Mouse (Mus musculus): ENCODE data around the gene 4930544D05Rik. TPM values are rescaled to one million over a fixed set of nuclear protein-coding genes. Genes with fewer than 3 reads are reported as not detected.

Gene 4930544D05Rik
- polyA plus RNA-seq, 1 experiment from 2014 or later, result not detected

- no peak for ATAC-seq (replicated peaks)
- peaks cover 59% of the 10 kb centered on the region for H3K36me3 ChIP-seq (replicated peaks)
Measured at GRCm38 (mm10) chr11:70606717-70607116, 8.9 kb upstream of the 4930544D05Rik start.

GRCm38 (mm10) chr11:70607611-70608010 is 8.0 kb upstream of the 4930544D05Rik start:
- H3K27ac ChIP-seq, result no peak overlapping the region
- no peaks in the 10 kb centered on the region for H3K27me3 ChIP-seq (replicated peaks)
- H3K36me3 ChIP-seq (replicated peaks), result peaks cover 62% of the 10 kb centered on the region
- H3K9me3 ChIP-seq, result no peaks in the 10 kb centered on the region
- H3K4me1 ChIP-seq, result no peaks in the 10 kb centered on the region
- no peak overlapping the region for H3K4me2 ChIP-seq
- no peak for ATAC-seq (replicated peaks)
- H3K9ac ChIP-seq, result no peak overlapping the region
- 94% methylated on average over 9 of the region's 9 CpGs for WGBS
- H3K4me3 ChIP-seq, result no peak overlapping the region

More at GRCm38 (mm10) chr11:70606717-70607116, 8.9 kb upstream of the 4930544D05Rik start:
- H3K27ac ChIP-seq, result no peak overlapping the region
- H3K9ac ChIP-seq, result no peak overlapping the region
- H3K4me1 ChIP-seq, result no peaks in the 10 kb centered on the region
- no peak overlapping the region for H3K4me3 ChIP-seq
- no peaks in the 10 kb centered on the region for H3K9me3 ChIP-seq
- WGBS, result 79% methylated on average over 12 of the region's 12 CpGs
- no peaks in the 10 kb centered on the region for H3K27me3 ChIP-seq (replicated peaks)
- H3K4me2 ChIP-seq, result no peak overlapping the region

GRCm38 (mm10) chr11:70608381-70609066 is 7.1 kb upstream of the 4930544D05Rik start:
- no peak overlapping the region for H3K9ac ChIP-seq
- no peaks in the 10 kb centered on the region for H3K4me1 ChIP-seq
- 89% methylated on average over 26 of the region's 26 CpGs for WGBS
- no peak overlapping the region for H3K4me2 ChIP-seq
- no peaks in the 10 kb centered on the region for H3K27me3 ChIP-seq (replicated peaks)
- H3K9me3 ChIP-seq, result no peaks in the 10 kb centered on the region
- H3K27ac ChIP-seq, result no peak overlapping the region
- ATAC-seq (replicated peaks), result no peak
- peaks cover 67% of the 10 kb centered on the region for H3K36me3 ChIP-seq (replicated peaks)
- no peak overlapping the region for H3K4me3 ChIP-seq

DNA sequence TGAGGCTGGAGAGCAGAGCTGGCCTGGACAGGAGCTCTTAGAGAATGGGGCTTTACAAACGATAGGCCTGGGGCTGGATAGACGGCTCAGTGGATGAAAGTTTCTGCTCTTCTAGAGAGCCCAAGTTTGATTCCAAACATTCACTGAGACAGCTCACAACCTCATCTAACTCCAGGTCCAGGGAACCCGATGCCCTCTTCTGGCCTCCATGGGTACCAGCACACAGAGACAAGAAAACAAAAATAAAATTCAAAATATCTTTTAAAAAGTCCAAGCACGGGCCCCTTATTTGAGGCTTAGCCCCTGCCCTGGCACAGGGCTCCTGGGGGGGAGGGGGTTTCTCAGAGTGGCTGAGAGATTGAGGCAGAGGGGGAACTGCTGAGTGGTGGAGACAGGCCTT is 4.9 kb upstream of the 4930544D05Rik start:
- H3K4me1 ChIP-seq, result peaks cover 11% of the 10 kb centered on the region
- H3K9ac ChIP-seq, result no peak overlapping the region
- no peak for ATAC-seq (replicated peaks)

GRCm38 (mm10) chr11:70612505-70612904 is 3.1 kb upstream of the 4930544D05Rik start:
- H3K9ac ChIP-seq, result no peak overlapping the region
- whole genome bisulfite sequencing, result 70% methylated on average over 7 of the region's 7 CpGs
- H3K4me1 ChIP-seq, result peaks cover 11% of the 10 kb centered on the region
- H3K27ac ChIP-seq, result no peak overlapping the region
- peaks cover 41% of the 10 kb centered on the region for H3K36me3 ChIP-seq (replicated peaks)
- peaks cover 8% of the 10 kb centered on the region; the same call in 1 of the 2 replicates for H3K27me3 ChIP-seq (replicated peaks)
- no peaks in the 10 kb centered on the region for H3K9me3 ChIP-seq
- H3K4me3 ChIP-seq, result no peak overlapping the region
- no peak overlapping the region for H3K4me2 ChIP-seq
- no peak for ATAC-seq (replicated peaks)

More for the DNA sequence above, 4.9 kb upstream of the 4930544D05Rik start:
- WGBS, result 86% methylated on average over 4 of the region's 4 CpGs
- H3K27me3 ChIP-seq (replicated peaks), result 0 out of 2 replicates have a peak, but pooled peaks cover 3% of the 10 kb centered on the region
- H3K36me3 ChIP-seq (replicated peaks), result peaks cover 51% of the 10 kb centered on the region
- H3K4me3 ChIP-seq, result no peak overlapping the region
- H3K27ac ChIP-seq, result no peak overlapping the region
- H3K9me3 ChIP-seq, result no peaks in the 10 kb centered on the region
- H3K4me2 ChIP-seq, result no peak overlapping the region

DNA sequence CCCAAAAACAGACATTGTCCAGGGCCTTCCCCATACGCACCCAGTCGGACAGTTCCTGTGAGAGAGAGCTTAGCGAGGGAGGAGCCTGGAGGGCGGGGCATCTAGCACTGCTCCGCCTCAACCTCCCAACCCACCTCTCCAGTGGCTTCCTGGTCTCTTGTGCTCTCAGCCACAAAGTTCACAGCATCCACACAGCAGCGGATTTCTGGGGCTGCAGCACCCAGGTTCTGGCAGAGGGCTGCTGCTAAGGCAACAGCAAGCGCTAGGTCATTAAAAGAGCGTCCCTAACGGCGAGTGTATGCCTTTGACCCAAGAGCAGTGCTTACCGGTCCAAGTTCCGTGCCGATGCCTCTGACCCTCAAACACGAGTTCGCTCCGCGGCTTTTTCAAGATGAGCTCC is 574 bp upstream of the 4930544D05Rik start:
- H3K9ac ChIP-seq, result no peak overlapping the region
- peaks cover 8% of the 10 kb centered on the region; the same call in 1 of the 2 replicates for H3K27me3 ChIP-seq (replicated peaks)
- no peaks in the 10 kb centered on the region for H3K9me3 ChIP-seq
- H3K4me1 ChIP-seq, result peaks cover 11% of the 10 kb centered on the region
- no peak overlapping the region for H3K27ac ChIP-seq
- H3K4me2 ChIP-seq, result peak overlapping the region; percentile 45
- no peak; the same call in 1 of the 2 replicates for ATAC-seq (replicated peaks)
- peak overlapping the region; percentile 17; the same call in 1 of the 2 replicates for H3K4me3 ChIP-seq
- WGBS, result 4% methylated on average over 17 of the region's 17 CpGs
- peaks cover 19% of the 10 kb centered on the region for H3K36me3 ChIP-seq (replicated peaks)

DNA sequence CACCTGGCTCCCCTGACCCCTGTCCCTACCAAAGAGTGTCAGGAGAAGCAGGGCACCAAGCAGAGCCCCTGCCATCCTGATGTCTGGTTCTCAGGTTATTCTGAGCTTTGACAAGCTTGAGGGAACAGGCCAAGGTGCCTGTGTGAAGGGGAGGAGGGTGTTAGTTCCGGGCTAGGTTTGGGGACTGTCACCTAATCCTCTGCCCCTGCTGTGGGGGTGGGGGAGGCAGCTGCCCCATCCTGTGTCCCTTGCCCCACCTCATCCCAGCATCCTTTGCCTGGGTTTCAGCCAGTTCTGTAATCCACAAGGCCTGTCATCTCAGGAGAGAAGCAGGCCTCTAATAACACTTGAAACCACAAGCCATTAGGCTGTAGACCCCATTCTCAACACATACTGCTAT is 3.5 kb downstream of the 4930544D05Rik start, which contains the start of gene Chrne:
Chrne (minus strand) TSS at position 116 of the 400 bp plus-strand sequence.
- H3K9ac ChIP-seq, result no peak within 1 kb of the TSS

DNA sequence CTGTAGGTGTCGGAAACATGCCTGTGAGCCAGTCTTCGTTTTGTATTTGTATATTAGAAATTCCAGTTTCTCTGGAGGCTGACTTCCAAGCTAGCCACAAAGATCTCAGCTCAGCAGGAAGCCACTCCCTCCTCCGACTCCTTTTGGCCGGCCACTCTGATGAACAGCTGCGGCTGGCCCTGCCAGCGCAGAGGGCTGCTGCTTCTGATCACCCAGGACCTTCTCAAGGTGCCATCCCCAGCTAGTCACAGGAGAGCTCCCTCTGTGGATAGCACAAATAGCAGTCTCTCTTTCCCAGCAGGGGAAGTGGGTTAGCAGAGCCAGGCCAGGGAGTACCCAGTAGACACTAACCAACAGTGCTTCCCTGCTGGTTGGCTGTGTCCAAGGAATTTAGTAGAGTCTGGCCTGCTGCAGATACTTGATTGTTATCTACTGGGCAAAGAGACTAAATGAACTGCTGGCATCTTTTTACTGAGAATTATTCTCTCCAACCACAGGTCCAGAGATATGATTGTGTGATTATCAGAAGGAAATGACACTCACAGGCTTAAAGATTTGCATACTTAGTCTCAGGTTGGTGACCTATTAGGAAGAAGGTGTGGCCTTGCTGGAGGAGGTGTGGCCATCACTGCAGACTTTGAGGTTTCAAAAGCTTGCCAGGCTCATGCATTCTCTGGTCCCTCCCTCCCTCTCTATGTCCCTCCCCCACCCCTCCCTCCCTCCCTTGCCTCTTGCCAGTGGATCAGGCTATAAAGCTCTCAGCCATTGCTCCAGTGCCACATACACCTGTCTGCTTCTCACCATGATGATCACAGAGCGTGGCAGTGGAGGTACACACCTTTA is 6.5 kb downstream of the 4930544D05Rik start:
- WGBS, result 44% methylated on average over 7 of the region's 7 CpGs
- no peak overlapping the region for H3K9ac ChIP-seq

More for the DNA sequence above, 3.5 kb downstream of the 4930544D05Rik start, which contains the start of gene Chrne:
- no peak within 1 kb of the TSS for H3K27ac ChIP-seq
- peaks cover 8% of the 10 kb centered on the region; the same call in 1 of the 2 replicates for H3K27me3 ChIP-seq (replicated peaks)
- H3K4me3 ChIP-seq, result no peak within 1 kb of the TSS
- ATAC-seq (replicated peaks), result no peak
- H3K4me2 ChIP-seq, result no peak within 1 kb of the TSS
- WGBS, result 60% methylated on average over 1 of the region's 1 CpGs
- no peaks in the 10 kb centered on the region for H3K9me3 ChIP-seq
- no peaks in the 10 kb centered on the region for H3K36me3 ChIP-seq (replicated peaks)
- peaks cover 11% of the 10 kb centered on the region for H3K4me1 ChIP-seq

DNA sequence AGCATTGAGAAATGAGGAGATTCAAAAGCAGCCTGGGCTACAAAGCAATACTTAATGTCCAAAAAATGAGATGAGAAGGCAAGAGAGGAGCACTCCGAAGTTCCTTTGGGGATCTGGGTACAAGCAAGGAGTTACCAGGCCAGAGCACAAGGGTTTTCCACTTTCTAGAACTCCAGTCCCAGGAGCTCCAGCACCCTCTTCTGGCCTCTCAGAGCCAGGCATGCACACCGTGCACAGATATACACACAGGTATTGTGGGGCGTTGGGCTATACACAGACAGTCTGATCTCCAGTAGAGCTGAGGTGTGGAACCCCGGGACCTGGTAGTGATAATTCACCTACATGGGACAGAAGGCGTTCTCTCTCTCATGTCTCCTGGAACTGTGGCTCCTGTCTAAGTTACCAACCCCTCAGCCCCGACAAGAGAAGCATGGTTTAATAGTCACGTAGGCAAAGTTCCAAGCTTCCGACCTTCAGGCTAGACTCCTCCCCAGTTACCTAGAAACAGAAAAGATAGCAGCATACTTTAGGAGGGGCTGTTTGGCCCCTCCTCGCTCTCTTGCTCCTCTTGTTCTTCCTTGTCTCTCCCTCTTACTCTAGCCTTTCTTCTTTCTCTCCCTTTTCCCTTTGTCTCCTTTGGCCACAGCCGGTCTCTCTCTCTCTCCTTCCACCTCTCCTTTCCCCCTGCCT is 7.5 kb downstream of the 4930544D05Rik start:
- H3K4me1 ChIP-seq, result no peaks in the 10 kb centered on the region
- no peak overlapping the region for H3K27ac ChIP-seq
- no peaks in the 10 kb centered on the region for H3K36me3 ChIP-seq (replicated peaks)
- H3K27me3 ChIP-seq (replicated peaks), result no peaks in the 10 kb centered on the region
- H3K4me3 ChIP-seq, result no peak overlapping the region
- H3K9me3 ChIP-seq, result no peaks in the 10 kb centered on the region
- no peak overlapping the region for H3K9ac ChIP-seq
- H3K4me2 ChIP-seq, result no peak overlapping the region
- 86% methylated on average over 10 of the region's 10 CpGs for WGBS
- ATAC-seq (replicated peaks), result no peak

More for the DNA sequence above, 6.5 kb downstream of the 4930544D05Rik start:
- H3K4me2 ChIP-seq, result no peak overlapping the region
- no peak for ATAC-seq (replicated peaks)
- H3K4me3 ChIP-seq, result no peak overlapping the region
- no peaks in the 10 kb centered on the region for H3K4me1 ChIP-seq
- no peaks in the 10 kb centered on the region for H3K9me3 ChIP-seq
- H3K27ac ChIP-seq, result no peak overlapping the region
- no peaks in the 10 kb centered on the region for H3K36me3 ChIP-seq (replicated peaks)
- H3K27me3 ChIP-seq (replicated peaks), result no peaks in the 10 kb centered on the region

- Histone ChIP-seq H3K9me3 (no peaks in the 10 kb centered on the region), H3K4me1 (no peaks in the 10 kb centered on the region), H3K36me3 (replicated peaks) (no peaks in the 10 kb centered on the region), H3K27me3 (replicated peaks) (no peaks in the 10 kb centered on the region), H3K9ac (no peak overlapping the region), H3K4me2 (no peak overlapping the region), H3K4me3 (no peak overlapping the region), H3K27ac (no peak overlapping the region)
- ATAC-seq (replicated peaks), result no peak
- 46% methylated on average over 4 of the region's 4 CpGs for WGBS
Measured at GRCm38 (mm10) chr11:70625473-70625872, 9.8 kb downstream of the 4930544D05Rik start.

GRCm38 (mm10) chr11:70626877-70627276 is 11.2 kb downstream of the 4930544D05Rik start:
- Histone ChIP-seq H3K4me3 (no peak overlapping the region), H3K9me3 (no peaks in the 10 kb centered on the region), H3K27me3 (replicated peaks) (no peaks in the 10 kb centered on the region), H3K36me3 (replicated peaks) (no peaks in the 10 kb centered on the region), H3K9ac (no peak overlapping the region), H3K4me2 (no peak overlapping the region), H3K4me1 (no peaks in the 10 kb centered on the region), H3K27ac (no peak overlapping the region)
- ATAC-seq (replicated peaks), result no peak
- WGBS, result 79% methylated on average over 4 of the region's 4 CpGs

GRCm38 (mm10) chr11:70628431-70628830 is 12.8 kb downstream of the 4930544D05Rik start:
- no peak overlapping the region for H3K9ac ChIP-seq
- ATAC-seq (replicated peaks), result no peak
- H3K36me3 ChIP-seq (replicated peaks), result no peaks in the 10 kb centered on the region
- H3K4me2 ChIP-seq, result no peak overlapping the region
- WGBS, result 71% methylated on average over 2 of the region's 2 CpGs
- no peaks in the 10 kb centered on the region for H3K9me3 ChIP-seq
- H3K4me1 ChIP-seq, result no peaks in the 10 kb centered on the region
- no peak overlapping the region for H3K27ac ChIP-seq
- no peaks in the 10 kb centered on the region for H3K27me3 ChIP-seq (replicated peaks)
- H3K4me3 ChIP-seq, result no peak overlapping the region
